Mouse (Mus musculus) erythroblast, embryonic 14.5 days (primary cell): ENCODE data around the gene Spdya.

Source experiments
- GATA1 ChIP-seq: IDR thresholded peaks from 2 replicates; pipeline ENCODE4 v1.6.1; 2012; ENCODE audit warnings: low read length, inconsistent platforms, mixed read lengths
- TAL1 ChIP-seq: IDR thresholded peaks from 3 replicates; pipeline ENCODE4 v1.6.1; 2012; ENCODE audit warnings: low read length, inconsistent platforms, mixed read lengths

DNA sequence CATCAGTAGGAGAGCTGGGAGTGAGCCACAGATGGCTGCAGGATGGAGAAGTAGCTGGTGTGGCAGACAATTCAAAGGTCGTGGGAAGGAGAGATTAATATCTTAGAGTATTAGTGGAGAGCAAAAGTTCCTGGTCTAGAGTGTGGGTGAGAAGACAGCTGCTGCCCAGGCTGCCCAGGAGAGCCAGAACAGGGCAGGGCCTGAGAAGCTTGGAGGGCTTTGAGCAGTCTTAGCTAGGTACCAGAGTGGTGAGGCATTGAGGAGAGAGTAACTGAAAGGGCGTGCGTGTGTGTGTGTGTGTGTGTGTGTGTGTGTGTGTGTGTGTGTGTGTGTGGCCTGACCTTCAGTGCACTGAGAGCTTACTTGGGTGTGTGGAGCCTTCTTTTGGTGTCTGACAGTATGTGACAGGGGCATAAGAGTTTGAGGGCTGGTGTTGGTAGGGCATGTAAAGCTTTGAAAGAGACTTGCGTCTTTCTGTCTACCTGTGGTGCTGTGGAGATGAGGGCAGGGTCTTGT is 85.9 kb downstream of the Spdya start:
- no peak for TF ChIP-seq GATA1
- TF ChIP-seq TAL1: no peak
